Mouse (Mus musculus): Measurements from ENCODE around the gene Ddx19b. TPM values are rescaled to one million over a fixed set of nuclear protein-coding genes. Genes with fewer than 3 reads are reported as not detected.
"Not testable (repeated sequence)": the region's sequence is repeated elsewhere in the genome, so short reads cannot be mapped to it uniquely, and the experiment has no call there.

Ddx19b gene
- polyA plus RNA-seq, 1 experiment = 4.9 TPM

- WGBS = 74% methylated on average over 9 of the region's 9 CpGs
- Histone ChIP-seq H3K4me1 (ENCODE audit: control insufficient read depth, insufficient read depth, low read length) (peaks cover 15% of the 10 kb centered on the region; the same call in 1 of the 2 replicates), H3K4me3 (replicated peaks; ENCODE audit: extremely low read depth, low read depth, low read length) (no peak overlapping the region)
- no peak for TF ChIP-seq CTCF (IDR thresholded peaks at IDR 0.05; ENCODE audit: insufficient read depth, low read length)
- no peak for TF ChIP-seq POLR2A (IDR thresholded peaks at IDR 0.05; ENCODE audit: borderline replicate concordance, extremely low read depth, low read depth, low read length)
- DNase-seq = no peak
These were observed 64.2 kb downstream of the Ddx19b start for GRCm38 (mm10) chr8:110967326-110967725.

- TF ChIP-seq POLR2A (IDR thresholded peaks at IDR 0.05; ENCODE audit: borderline replicate concordance, extremely low read depth, low read depth, low read length) = peak; percentile 40; the same call in 1 of the 2 replicates
- no peak for TF ChIP-seq CTCF (IDR thresholded peaks at IDR 0.05; ENCODE audit: insufficient read depth, low read length)
- no peak for DNase-seq
- Histone ChIP-seq H3K4me3 (replicated peaks; ENCODE audit: extremely low read depth, low read depth, low read length) (no peak overlapping the region), H3K4me1 (ENCODE audit: control insufficient read depth, insufficient read depth, low read length) (peaks cover 15% of the 10 kb centered on the region; the same call in 1 of the 2 replicates)
- WGBS = 36% methylated on average over 8 of the region's 8 CpGs
These were observed 65.0 kb downstream of the Ddx19b start for GRCm38 (mm10) chr8:110966586-110966985.

- peak; percentile 62 for DNase-seq
- 15% methylated on average over 7 of the region's 7 CpGs for WGBS
- peaks cover 15% of the 10 kb centered on the region; the same call in 1 of the 2 replicates for H3K4me1 ChIP-seq (ENCODE audit: control insufficient read depth, insufficient read depth, low read length)
- TF ChIP-seq CTCF (IDR thresholded peaks at IDR 0.05; ENCODE audit: insufficient read depth, low read length) (no peak), POLR2A (IDR thresholded peaks at IDR 0.05; ENCODE audit: borderline replicate concordance, extremely low read depth, low read depth, low read length) (peak; percentile 53; the same call in 1 of the 2 replicates)
- no peak overlapping the region for H3K4me3 ChIP-seq (replicated peaks; ENCODE audit: extremely low read depth, low read depth, low read length)
These were observed 66.0 kb downstream of the Ddx19b start for GRCm38 (mm10) chr8:110965594-110965993.

- Histone ChIP-seq H3K4me3 (replicated peaks; ENCODE audit: extremely low read depth, low read depth, low read length) (no peak overlapping the region), H3K4me1 (ENCODE audit: control insufficient read depth, insufficient read depth, low read length) (peaks cover 13% of the 10 kb centered on the region; the same call in 1 of the 2 replicates)
- TF ChIP-seq CTCF (IDR thresholded peaks at IDR 0.05; ENCODE audit: insufficient read depth, low read length) (no peak), POLR2A (IDR thresholded peaks at IDR 0.05; ENCODE audit: borderline replicate concordance, extremely low read depth, low read depth, low read length) (no peak)
- WGBS = 66% methylated on average over 7 of the region's 7 CpGs
- DNase-seq = no peak
These were observed 66.9 kb downstream of the Ddx19b start for GRCm38 (mm10) chr8:110964666-110965065.

GRCm38 (mm10) chr8:110963051-110963450, 68.5 kb downstream of the Ddx19b start:
- Histone ChIP-seq H3K4me1 (ENCODE audit: control insufficient read depth, insufficient read depth, low read length) (peaks cover 13% of the 10 kb centered on the region; the same call in 1 of the 2 replicates), H3K4me3 (replicated peaks; ENCODE audit: extremely low read depth, low read depth, low read length) (no peak overlapping the region)
- DNase-seq = no peak
- TF ChIP-seq CTCF (IDR thresholded peaks at IDR 0.05; ENCODE audit: insufficient read depth, low read length) (no peak), POLR2A (IDR thresholded peaks at IDR 0.05; ENCODE audit: borderline replicate concordance, extremely low read depth, low read depth, low read length) (no peak)
- 86% methylated on average over 2 of the region's 2 CpGs for WGBS

- Histone ChIP-seq H3K4me1 (ENCODE audit: control insufficient read depth, insufficient read depth, low read length) (no peaks in the 10 kb centered on the region), H3K4me3 (replicated peaks; ENCODE audit: extremely low read depth, low read depth, low read length) (no peak overlapping the region)
- no peak for DNase-seq
- no peak for TF ChIP-seq POLR2A (IDR thresholded peaks at IDR 0.05; ENCODE audit: borderline replicate concordance, extremely low read depth, low read depth, low read length)
- TF ChIP-seq CTCF (IDR thresholded peaks at IDR 0.05; ENCODE audit: insufficient read depth, low read length) = no peak
- WGBS = 87% methylated on average over 6 of the region's 6 CpGs
These were observed 71.6 kb downstream of the Ddx19b start for GRCm38 (mm10) chr8:110959906-110960305.

- H3K4me1 ChIP-seq (ENCODE audit: control insufficient read depth, insufficient read depth, low read length) = no peaks in the 10 kb centered on the region
- DNase-seq = no peak
- no peak overlapping the region for H3K4me3 ChIP-seq (replicated peaks; ENCODE audit: extremely low read depth, low read depth, low read length)
- WGBS = 87% methylated on average over 12 of the region's 12 CpGs
- TF ChIP-seq CTCF (IDR thresholded peaks at IDR 0.05; ENCODE audit: insufficient read depth, low read length) (no peak), POLR2A (IDR thresholded peaks at IDR 0.05; ENCODE audit: borderline replicate concordance, extremely low read depth, low read depth, low read length) (no peak)
These were observed 72.3 kb downstream of the Ddx19b start for GRCm38 (mm10) chr8:110959071-110959780.

- DNase-seq; H3K4me1 ChIP-seq (ENCODE audit: control insufficient read depth, insufficient read depth, low read length); H3K4me3 ChIP-seq (replicated peaks; ENCODE audit: extremely low read depth, low read depth, low read length): not testable (repeated sequence)
- 82% methylated on average over 7 of the region's 7 CpGs for WGBS
These were observed 73.0 kb downstream of the Ddx19b start for GRCm38 (mm10) chr8:110958553-110958952.

GRCm38 (mm10) chr8:110958135-110958534, 73.4 kb downstream of the Ddx19b start:
- DNase-seq = no peak
- WGBS = 89% methylated on average over 5 of the region's 5 CpGs
- no peaks in the 10 kb centered on the region for H3K4me1 ChIP-seq (ENCODE audit: control insufficient read depth, insufficient read depth, low read length)
- no peak overlapping the region for H3K4me3 ChIP-seq (replicated peaks; ENCODE audit: extremely low read depth, low read depth, low read length)
- TF ChIP-seq POLR2A (IDR thresholded peaks at IDR 0.05; ENCODE audit: borderline replicate concordance, extremely low read depth, low read depth, low read length) (no peak), CTCF (IDR thresholded peaks at IDR 0.05; ENCODE audit: insufficient read depth, low read length) (no peak)

- no peak for TF ChIP-seq POLR2A (IDR thresholded peaks at IDR 0.05; ENCODE audit: borderline replicate concordance, extremely low read depth, low read depth, low read length)
- no peak for TF ChIP-seq CTCF (IDR thresholded peaks at IDR 0.05; ENCODE audit: insufficient read depth, low read length)
- Histone ChIP-seq H3K4me1 (ENCODE audit: control insufficient read depth, insufficient read depth, low read length) (no peaks in the 10 kb centered on the region), H3K4me3 (replicated peaks; ENCODE audit: extremely low read depth, low read depth, low read length) (no peak overlapping the region)
- DNase-seq = no peak
- WGBS = 79% methylated on average over 19 of the region's 19 CpGs
These were observed 74.1 kb downstream of the Ddx19b start for GRCm38 (mm10) chr8:110957471-110957870.
